Mouse (Mus musculus): ENCODE measurements around the gene 5530400C23Rik.
"Not testable (repeated sequence)": the region's sequence is repeated elsewhere in the genome, so short reads cannot be mapped to it uniquely, and the experiment has no call there.

5530400C23Rik gene

GRCm38 (mm10) chr6:133291916-133292315 is at the start of gene 5530400C23Rik:
Gene 5530400C23Rik, plus strand, starts transcription at chr6:133292216.
- DNase-seq (ENCODE audit: low spot score): not testable (repeated sequence)

GRCm38 (mm10) chr6:133305952-133306715 is 14.1 kb downstream of the 5530400C23Rik start:
- DNase-seq (ENCODE audit: low spot score): no peak

GRCm38 (mm10) chr6:133313896-133314295 is 21.9 kb downstream of the 5530400C23Rik start:
- DNase-seq (ENCODE audit: low spot score): not testable (repeated sequence)

GRCm38 (mm10) chr6:133338535-133338934 is 46.5 kb downstream of the 5530400C23Rik start:
- no peak for DNase-seq (ENCODE audit: low spot score)

GRCm38 (mm10) chr6:133341731-133342130 is 49.7 kb downstream of the 5530400C23Rik start:
- DNase-seq (ENCODE audit: low spot score): not testable (repeated sequence)

Data from lung, postnatal 25 days (tissue).